Mouse (Mus musculus) ES-Bruce4 (cell line): Measurements from ENCODE around the gene Rbpjl.

ENCODE experiments used
- CTCF ChIP-seq: IDR thresholded peaks from one replicate; pipeline ENCODE4 v1.8.1; 2011; ENCODE audit warnings: low read depth, low read length
- EP300 ChIP-seq: IDR thresholded peaks from 2 replicates; pipeline ENCODE4 v1.6.1; 2011; ENCODE audit warnings: low read depth, low read length; ENCODE audit not compliant: insufficient read depth
- POLR2A ChIP-seq: IDR thresholded peaks from one replicate; pipeline ENCODE4 v1.8.1; 2011; ENCODE audit warnings: low read length; ENCODE audit not compliant: insufficient read depth

DNA sequence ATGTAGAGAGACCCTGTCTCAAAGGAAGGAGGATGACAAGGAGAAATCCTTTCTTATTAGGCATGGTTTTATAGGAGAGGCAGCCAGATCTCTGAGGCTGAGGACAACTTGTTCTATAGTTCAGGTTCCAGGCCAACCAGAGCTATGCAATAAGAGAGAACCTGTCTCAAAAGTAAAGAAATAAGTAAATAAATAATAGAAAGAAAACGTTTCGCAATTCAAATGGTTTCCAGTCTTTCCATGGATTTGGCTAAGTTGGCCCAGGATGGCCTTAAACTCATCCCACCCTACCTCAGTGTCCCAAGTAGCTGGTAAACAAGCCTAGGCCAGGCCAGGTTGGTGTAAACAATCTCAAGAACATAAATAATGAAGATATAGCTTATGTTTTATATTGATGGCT is 41.8 kb downstream of the Rbpjl start:
- TF ChIP-seq POLR2A: no peak
- no peak for TF ChIP-seq CTCF
- TF ChIP-seq EP300: no peak
